Mouse (Mus musculus) ES-Bruce4 (cell line): ENCODE results near the gene Ooep.

Experiments used
- CTCF ChIP-seq: IDR thresholded peaks from one replicate; pipeline ENCODE4 v1.8.1; 2011; ENCODE audit warnings: low read depth, low read length
- POLR2A ChIP-seq: IDR thresholded peaks from one replicate; pipeline ENCODE4 v1.8.1; 2011; ENCODE audit warnings: low read length; ENCODE audit not compliant: insufficient read depth

DNA sequence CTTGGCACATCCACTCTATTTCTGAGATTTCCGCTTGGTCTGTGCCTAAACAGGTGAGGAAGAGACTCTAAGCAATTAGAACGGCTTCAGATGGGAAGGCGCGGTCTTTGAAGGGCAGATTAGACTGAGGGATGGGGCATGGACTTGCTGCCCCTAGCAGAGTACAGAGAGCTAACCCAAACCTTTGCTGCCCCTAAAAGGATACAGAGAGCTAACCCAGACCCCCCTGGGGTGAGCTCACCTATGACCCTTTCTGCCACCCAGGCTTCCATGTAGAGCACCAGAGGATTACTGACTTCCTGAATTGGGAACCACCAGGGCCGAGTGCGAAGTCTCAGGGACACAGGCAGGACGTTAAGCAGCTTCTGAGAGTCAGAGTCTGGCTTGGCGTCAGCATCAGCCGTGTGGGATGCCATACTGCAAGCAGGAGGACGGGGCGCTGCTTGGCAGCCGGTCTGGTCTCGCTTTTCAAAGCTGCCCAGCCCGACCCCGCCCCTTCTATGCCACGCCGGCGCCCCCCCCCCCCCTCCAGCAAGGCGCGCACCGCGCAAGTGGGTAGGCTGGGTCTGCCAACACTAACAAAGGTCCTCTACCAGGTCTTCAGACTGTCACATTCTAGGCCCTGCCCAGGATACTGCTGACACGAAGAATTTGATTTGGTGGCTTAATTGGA lies at the start of gene Ooep:
- TF ChIP-seq CTCF, result no peak
- TF ChIP-seq POLR2A, result no peak
